Mouse (Mus musculus): ENCODE results near the gene Kif28.

GRCm38 (mm10) chr1:179668836-179669537 lies 76.1 kb downstream of the Kif28 start:
- no peak for TF ChIP-seq CTCF (IDR thresholded peaks at IDR 0.05; ENCODE audit: insufficient read depth, low read length)
- TF ChIP-seq POLR2A (IDR thresholded peaks at IDR 0.05; ENCODE audit: borderline replicate concordance, extremely low read depth, low read depth, low read length), result no peak
